Mouse (Mus musculus): Measurements from ENCODE around the gene Rnf217. TPM values are rescaled to one million over a fixed set of nuclear protein-coding genes. Genes with fewer than 3 reads are reported as not detected.
A peak's percentile ranks its signal among the peaks of the same experiment; 100 is the strongest.

The Rnf217 gene
- polyA plus RNA-seq, 1 experiment from 2014 or later: 2.1 TPM

- peak within 1 kb of the TSS; percentile 51 for H3K4me3 ChIP-seq (ENCODE audit: low read depth, low read length)
- 2% methylated on average over 59 of the region's 59 CpGs for WGBS
- H3K4me1 ChIP-seq (ENCODE audit: control insufficient read depth, insufficient read depth, low read length): no peaks in the 10 kb centered on the region
- H3K27me3 ChIP-seq (replicated peaks; ENCODE audit: control insufficient read depth, insufficient read depth, low read length): no peaks in the 10 kb centered on the region
- H3K36me3 ChIP-seq (ENCODE audit: control insufficient read depth, insufficient read depth, low read length): no peaks in the 10 kb centered on the region
- peak within 1 kb of the TSS; percentile 79 for H3K4me2 ChIP-seq (ENCODE audit: low read length)
- ATAC-seq: peak; percentile 99
- DNase-seq (ENCODE audit: low spot score): peak; percentile 87
- no peaks in the 10 kb centered on the region for H3K9me3 ChIP-seq (replicated peaks; ENCODE audit: control insufficient read depth, low read length)
- H3K27ac ChIP-seq (ENCODE audit: low read depth, low read length): no peak within 1 kb of the TSS
- H3K9ac ChIP-seq (ENCODE audit: low read length): peak within 1 kb of the TSS; percentile 51
Measured at GRCm38 (mm10) chr10:31445291-31446124, 163.5 kb downstream of the Rnf217 start, which contains the start of gene Tpd52l1. TSS of gene Tpd52l1 (minus strand) at chr10:31445958.

- no peak for ATAC-seq
- no peaks in the 10 kb centered on the region for H3K27me3 ChIP-seq (replicated peaks; ENCODE audit: control insufficient read depth, insufficient read depth, low read length)
- H3K27ac ChIP-seq (ENCODE audit: low read depth, low read length): no peak overlapping the region
- DNase-seq (ENCODE audit: low spot score): peak; percentile 34
- H3K9me3 ChIP-seq (replicated peaks; ENCODE audit: control insufficient read depth, low read length): no peaks in the 10 kb centered on the region
- H3K4me3 ChIP-seq (ENCODE audit: low read depth, low read length): no peak overlapping the region
- no peaks in the 10 kb centered on the region for H3K4me1 ChIP-seq (ENCODE audit: control insufficient read depth, insufficient read depth, low read length)
- WGBS: 45% methylated on average over 7 of the region's 7 CpGs
- no peaks in the 10 kb centered on the region for H3K36me3 ChIP-seq (ENCODE audit: control insufficient read depth, insufficient read depth, low read length)
- no peak overlapping the region for H3K4me2 ChIP-seq (ENCODE audit: low read length)
- no peak overlapping the region for H3K9ac ChIP-seq (ENCODE audit: low read length)
Measured at GRCm38 (mm10) chr10:31444206-31444605, 164.8 kb downstream of the Rnf217 start.

Other genes starting within 250 kb of the Rnf217 start
- 20.4 and 24.4 TPM in 2 replicates for gene Tpd52l1, start 163.2 kb downstream of the Rnf217 start, polyA plus RNA-seq (2014; fragmentation: Nextera tagmentation; extraction: Ambion mirVana)